Mouse (Mus musculus) stomach, postnatal 0 days (tissue): ENCODE measurements around the gene Chn2.

Experiments used
- CTCF ChIP-seq: IDR thresholded peaks from 2 replicates; pipeline ENCODE4 v1.5.1; 2016; ENCODE audit warnings: antibody characterized with exemption, low read depth, mild to moderate bottlenecking, moderate library complexity
- EP300 ChIP-seq: optimal IDR thresholded peaks from 2 replicates; pipeline ENCODE3; 2016; ENCODE audit warnings: antibody characterized with exemption

DNA sequence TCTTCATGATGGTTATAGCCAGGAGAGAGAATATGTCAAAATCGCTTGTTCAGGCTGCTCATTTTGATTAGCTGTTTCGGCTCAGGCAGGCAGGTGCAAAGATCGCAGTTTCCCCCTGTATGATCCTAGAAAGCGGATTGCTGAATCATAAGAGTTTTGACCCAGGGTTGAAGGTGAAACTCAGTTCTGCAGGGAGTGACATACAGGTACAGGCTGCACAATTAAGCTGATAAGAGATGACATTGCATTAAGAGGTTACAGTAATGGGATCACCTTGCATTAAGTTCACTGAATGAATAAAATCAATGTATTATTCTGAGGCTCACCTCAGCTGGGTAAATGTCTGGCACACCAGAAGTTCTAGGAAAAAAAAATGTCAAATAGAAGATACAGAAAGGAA is 101.1 kb downstream of the Chn2 start:
- TF ChIP-seq CTCF (no peak), EP300 (no peak)
